Mouse (Mus musculus) heart, postnatal 0 days (tissue): ENCODE results near the gene Bcorl1.

Experiments
- CTCF ChIP-seq: IDR thresholded peaks from 2 replicates; pipeline ENCODE4 v1.5.1; 2016; ENCODE audit warnings: antibody characterized with exemption, control low read depth, low read depth
- EP300 ChIP-seq: IDR thresholded peaks from 2 replicates; pipeline ENCODE4 v1.6.1; 2016; ENCODE audit warnings: antibody characterized with exemption, low read depth

DNA sequence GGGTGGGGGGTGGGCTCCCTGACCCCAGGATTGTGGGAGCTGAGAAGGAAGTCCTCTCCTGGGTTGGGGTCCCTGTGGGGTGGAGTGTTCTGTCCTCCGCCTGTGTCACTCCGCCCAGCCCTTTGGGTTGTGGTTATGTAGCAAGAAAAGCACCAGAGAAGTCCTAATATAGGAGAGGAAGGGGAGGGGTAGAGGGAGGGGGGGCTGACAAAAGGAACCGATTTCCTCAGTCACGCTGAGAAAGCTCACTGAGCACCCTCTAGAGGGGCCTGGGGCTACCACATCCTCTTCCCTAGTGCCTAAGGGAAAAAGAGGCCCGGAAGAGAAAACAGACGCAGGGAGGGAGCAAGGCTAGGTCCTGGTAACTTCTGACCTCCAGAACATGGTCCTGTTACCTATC is 88.4 kb downstream of the Bcorl1 start:
- TF ChIP-seq CTCF (no peak), EP300 (no peak)
